In the genomic region with DNA sequence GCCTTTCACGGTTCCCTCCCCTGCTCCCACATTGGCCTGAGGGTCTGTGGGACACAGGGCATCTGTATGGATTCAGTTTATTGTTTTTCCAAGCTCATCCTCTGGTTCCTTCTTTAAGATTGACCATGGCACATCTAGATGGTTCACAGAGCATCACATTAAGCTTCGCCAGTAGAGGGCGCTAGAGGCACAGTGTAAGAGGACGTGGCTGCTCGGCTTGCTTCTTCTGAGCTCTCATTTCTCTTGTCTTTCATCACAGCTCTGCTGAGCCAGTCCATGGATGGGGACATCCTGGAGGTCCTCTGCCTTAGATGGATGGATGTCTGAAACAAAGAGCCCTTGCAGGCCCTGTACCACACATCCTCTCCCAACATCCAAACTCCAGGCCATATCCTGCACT, we compare ENCODE assay signal across 8 mouse cellular contexts. TPM values are rescaled to one million over a fixed set of nuclear protein-coding genes. Genes with fewer than 3 reads are reported as not detected.
A peak's percentile ranks its signal among the peaks of the same experiment; 100 is the strongest.
DNase-seq lines count a peak whose midpoint lies in the region; ATAC-seq lines count a peak whose summit lies in the region.

No protein-coding gene starts in this region.

- WGBS in midbrain, embryonic 10.5 days, result 5% methylated on average over 5 of the region's 5 CpGs

- no peaks in the 10 kb centered on the region for H3K27me3 ChIP-seq in midbrain, embryonic 10.5 days (ENCODE audit: low read depth, poor library complexity, severe bottlenecking)

- H3K4me1 ChIP-seq in midbrain, embryonic 10.5 days, result peaks cover 3% of the 10 kb centered on the region; the same call in 1 of the 2 replicates

- no peak overlapping the region for H3K27ac ChIP-seq in midbrain, embryonic 10.5 days (replicated peaks)

- no peaks in the 10 kb centered on the region for H3K9me3 ChIP-seq in midbrain, embryonic 10.5 days (replicated peaks)

- DNase-seq in ZHBTc4 (ENCODE audit: low read depth, low spot score), result peak; percentile 89
- DNase-seq in gastrocnemius, adult 8-10 months (ENCODE audit: low spot score in 2 of 2), result peak; percentile 76 to 78
- peak; percentile 57 to 93 for DNase-seq in left cerebral cortex, adult 9 months (ENCODE audit: low spot score in 2 of 2)
- DNase-seq in midbrain, embryonic 10.5 days (ENCODE audit: low spot score), result peak; percentile 83
- peak; percentile 91 for DNase-seq in right cerebral cortex, postnatal 4 days
- DNase-seq in yolk sac, embryonic 10.5 days (ENCODE audit: low spot score), result peak; percentile 78

- peak; percentile 98 for ATAC-seq in common myeloid progenitor, adult 5-6 weeks (replicated peaks; ENCODE audit: low read depth, poor library complexity, severe bottlenecking)
- peak; percentile 70 for ATAC-seq in inflammation-experienced regulatory T-cells, adult 6 months

- H3K36me3 ChIP-seq in midbrain, embryonic 10.5 days, result peaks cover 6% of the 10 kb centered on the region

- H3K4me3 ChIP-seq in midbrain, embryonic 10.5 days, result peak overlapping the region; percentile 4; the same call in 1 of the 2 replicates

RNA-seq across cellular contexts. Expression of gene Bcl7c, which starts 33.8 kb away (rescaled TPM):
- 54.4 and 68.0 TPM in 2 replicates for total RNA-seq in common myeloid progenitor, adult 5-6 weeks (2017)
- 10 to 100 TPM; 33.5 to 36.0 (median 34.1) TPM for total RNA-seq in gastrocnemius, adult 8-10 months (2022)
- polyA plus RNA-seq in inflammation-experienced regulatory T-cells, adult 6 months (2017; shearing (Covaris generic)), result 10 to 100 TPM in 1 of 3 experiments, 1 to 10 TPM in 2; 3.2 to 10.9 (median 4.9) TPM
- polyA plus RNA-seq in midbrain, embryonic 10.5 days (2016; fragmentation: Nextera tagmentation; extraction: Ambion mirVana), result 47.8 and 48.9 TPM in 2 replicates

RNA-seq across cellular contexts. Expression of gene Ctf1, which starts 37.6 kb away (rescaled TPM):
- 0.14 TPM in 1 of 2 replicates, not detected in the other for total RNA-seq in common myeloid progenitor, adult 5-6 weeks (2017)
- total RNA-seq in gastrocnemius, adult 8-10 months (2022), result 10 to 100 TPM; 15.2 to 20.3 (median 17.1) TPM
- not detected for polyA plus RNA-seq in inflammation-experienced regulatory T-cells, adult 6 months (2017; shearing (Covaris generic))
- 5.1 and 5.2 TPM in 2 replicates for polyA plus RNA-seq in midbrain, embryonic 10.5 days (2016; fragmentation: Nextera tagmentation; extraction: Ambion mirVana)

RNA-seq across cellular contexts. Expression of gene Ctf2, which starts 57.0 kb away (rescaled TPM):
- total RNA-seq in common myeloid progenitor, adult 5-6 weeks (2017), result not detected in 2 replicates
- total RNA-seq in gastrocnemius, adult 8-10 months (2022), result not detected
- not detected for polyA plus RNA-seq in inflammation-experienced regulatory T-cells, adult 6 months (2017; shearing (Covaris generic))
- 0.22 and 0.36 TPM in 2 replicates for polyA plus RNA-seq in midbrain, embryonic 10.5 days (2016; fragmentation: Nextera tagmentation; extraction: Ambion mirVana)

RNA-seq across cellular contexts. Expression of gene Zfp629, which starts 59.4 kb away (rescaled TPM):
- 12.9 and 39.4 TPM in 2 replicates for total RNA-seq in common myeloid progenitor, adult 5-6 weeks (2017)
- 1 to 10 TPM; 6.8 to 7.8 (median 7.4) TPM for total RNA-seq in gastrocnemius, adult 8-10 months (2022)
- under 1 TPM in 2 of 3 experiments, not detected in 1; 0.74 to 0.92 TPM for polyA plus RNA-seq in inflammation-experienced regulatory T-cells, adult 6 months (2017; shearing (Covaris generic))
- polyA plus RNA-seq in midbrain, embryonic 10.5 days (2016; fragmentation: Nextera tagmentation; extraction: Ambion mirVana), result 32.2 and 37.1 TPM in 2 replicates

Comparison
In these comparisons a context has a peak if more than half of its experiments do, and no peak if none do; other contexts are left out.
1. RNA of gene Ctf1, which starts 37.6 kb away (total RNA-seq): 15.2 to 20.3 TPM in gastrocnemius, adult 8-10 months; 0.14 TPM in common myeloid progenitor, adult 5-6 weeks; every median in the first group is over 10 times any median in the second.
2. Peak in every context shown above with its lines, with median percentiles within 50 percentile points of each other: DNase-seq.